Mouse (Mus musculus) forebrain, embryonic 16.5 days (tissue): Measurements from ENCODE around the gene Olfr1277. TPM values are rescaled to one million over a fixed set of nuclear protein-coding genes. Genes with fewer than 3 reads are reported as not detected.

Experiments used
- ATAC-seq: fragments of 200-750 bp; cut with Nextera tagmentation; 2 replicates; pipeline ENCODE4 v1.8.0; 2017; ENCODE audit warnings: mild to moderate bottlenecking, moderate library complexity
- H3K27ac ChIP-seq: fragments of 300-500 bp; sonication (generic); 2 replicates; pipeline ENCODE4 v1.5.1; 2014; ENCODE audit warnings: low read length, control low read depth
- H3K27me3 ChIP-seq: fragments of 300-500 bp; sonication (generic); replicated peaks from 2 replicates; pipeline ENCODE4 v1.6.1; 2014; ENCODE audit warnings: low read length; ENCODE audit not compliant: control insufficient read depth, insufficient read depth
- H3K36me3 ChIP-seq: fragments of 300-500 bp; sonication (generic); 2 replicates; pipeline ENCODE4 v1.6.1; 2014; ENCODE audit not compliant: control insufficient read depth, insufficient read depth
- H3K4me1 ChIP-seq: fragments of 300-500 bp; sonication (generic); replicated peaks from 2 replicates; pipeline ENCODE4 v1.6.1; 2014; ENCODE audit warnings: low read length; ENCODE audit not compliant: control insufficient read depth, insufficient read depth
- H3K4me2 ChIP-seq: fragments of 300-500 bp; sonication (generic); 2 replicates; pipeline ENCODE4 v1.6.1; 2014; ENCODE audit warnings: mild to moderate bottlenecking, low read length, control low read depth
- H3K4me3 ChIP-seq: fragments of 300-500 bp; sonication (generic); replicated peaks from 2 replicates; pipeline ENCODE4 v1.5.1; 2014; ENCODE audit warnings: mild to moderate bottlenecking, low read length, control low read depth
- H3K9ac ChIP-seq: fragments of 300-500 bp; sonication (generic); replicated peaks from 2 replicates; pipeline ENCODE4 v1.6.1; 2014; ENCODE audit warnings: low read depth, low read length, control low read depth
- H3K9me3 ChIP-seq: fragments of 300-500 bp; sonication (generic); 2 replicates; pipeline ENCODE4 v1.6.1; 2016; ENCODE audit warnings: low read length; ENCODE audit not compliant: control insufficient read depth
- WGBS: fragments of 180-500 bp; shearing (Covaris S2); extraction: QIAGEN DNeasy Blood & Tissue Kit; methylation state at CpG from one replicate; pipeline ENCODE4 v1.1.7; 2014; 5-methylcytosine and 5-hydroxymethylcytosine counted together
- polyA plus RNA-seq: library from polyadenylated mRNA; unstranded; fragments of >200 nt; fragmentation: Nextera tagmentation; extraction: Ambion mirVana; gene quantifications from 2 replicates; pipeline ENCODE4 v1.2.1, GENCODE M21; 2015

Gene Olfr1277
- not detected in 2 replicates for polyA plus RNA-seq

GRCm38 (mm10) chr2:111274006-111274405, at the start of gene Olfr1277:
Gene Olfr1277, minus strand, starts transcription at chr2:111274106.
- Histone ChIP-seq H3K27me3 (no peaks in the 10 kb centered on the region), H3K36me3 (no peaks in the 10 kb centered on the region), H3K9me3 (no peaks in the 10 kb centered on the region), H3K4me2 (no peak within 1 kb of the TSS), H3K4me3 (no peak within 1 kb of the TSS), H3K27ac (no peak within 1 kb of the TSS), H3K9ac (no peak within 1 kb of the TSS), H3K4me1 (no peaks in the 10 kb centered on the region)
- no peak for ATAC-seq
- WGBS, result 71% methylated on average over 2 of the region's 2 CpGs

DNA sequence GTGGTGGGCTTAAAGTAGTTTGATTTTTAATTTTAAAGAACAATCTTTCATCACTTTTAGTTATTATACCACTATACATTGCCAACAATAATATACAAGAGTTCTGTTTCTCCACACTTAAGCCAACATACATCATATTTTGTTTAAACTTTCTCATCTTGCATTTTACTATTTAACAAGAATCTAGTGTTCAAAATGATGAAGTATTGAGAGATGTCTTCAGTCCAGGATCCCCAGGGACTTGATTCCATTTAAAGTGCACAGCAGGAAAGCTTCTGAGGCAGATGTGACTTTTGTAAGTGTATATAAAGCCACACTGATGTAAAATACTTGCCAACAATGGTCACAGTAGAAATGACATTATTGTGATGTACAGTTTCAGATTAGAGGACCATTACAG, 39.8 kb upstream of the Olfr1277 start, which contains the start of gene Olfr1280:
TSS of gene Olfr1280 (plus strand) at position 301 of the 400 bp plus-strand sequence.
- ATAC-seq, result no peak
- Histone ChIP-seq H3K4me3 (no peak within 1 kb of the TSS), H3K36me3 (no peaks in the 10 kb centered on the region), H3K4me1 (no peaks in the 10 kb centered on the region), H3K4me2 (no peak within 1 kb of the TSS), H3K9ac (no peak within 1 kb of the TSS), H3K27ac (no peak within 1 kb of the TSS), H3K27me3 (no peaks in the 10 kb centered on the region), H3K9me3 (no peaks in the 10 kb centered on the region)

DNA sequence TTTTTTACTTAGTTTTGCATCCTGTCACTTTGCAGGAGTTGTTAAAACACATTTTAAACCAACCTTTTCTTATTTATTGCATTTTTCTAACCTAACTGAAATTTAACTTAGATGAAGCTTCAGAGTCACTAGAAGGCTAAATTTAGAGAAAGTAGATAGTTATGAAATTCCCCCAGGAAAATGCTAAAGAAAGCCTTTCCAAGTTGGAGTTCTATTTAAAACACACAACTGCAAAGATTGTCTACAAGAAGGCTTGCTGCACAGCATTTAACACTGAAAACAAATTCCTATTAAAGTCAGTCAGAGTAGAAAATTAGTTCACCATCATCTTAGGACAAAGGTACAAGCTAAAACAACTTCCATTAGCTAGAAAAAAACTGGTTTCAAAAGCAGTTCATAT, 26.5 kb upstream of the Olfr1277 start, which contains the start of gene Olfr1279:
TSS of gene Olfr1279 (plus strand) at position 262 of the 400 bp plus-strand sequence.
- no peaks in the 10 kb centered on the region for H3K27me3 ChIP-seq
- H3K4me2 ChIP-seq, result no peak within 1 kb of the TSS
- no peak within 1 kb of the TSS for H3K9ac ChIP-seq
- no peaks in the 10 kb centered on the region for H3K36me3 ChIP-seq
- H3K27ac ChIP-seq, result no peak within 1 kb of the TSS
- no peaks in the 10 kb centered on the region for H3K4me1 ChIP-seq
- no peaks in the 10 kb centered on the region for H3K9me3 ChIP-seq
- ATAC-seq, result no peak
- H3K4me3 ChIP-seq, result no peak within 1 kb of the TSS

DNA sequence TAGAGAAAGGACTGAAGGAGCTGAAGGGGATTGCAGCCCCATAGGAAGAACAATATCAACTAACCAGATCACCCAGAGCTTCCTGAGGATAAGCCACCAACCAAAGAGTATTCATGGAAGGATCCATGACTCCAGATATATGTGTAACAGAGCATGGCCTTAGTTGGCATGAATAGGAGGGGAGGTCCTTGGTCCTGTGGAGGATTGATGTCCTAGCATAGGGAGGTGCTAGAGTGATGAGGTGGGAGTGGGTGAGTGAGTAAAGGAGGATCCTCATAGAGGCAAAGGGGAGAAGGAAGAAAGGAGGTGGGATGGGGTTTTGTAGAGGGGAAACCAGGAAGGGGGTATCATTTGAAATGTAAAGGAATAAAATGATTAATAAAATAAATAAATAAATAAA, 24.6 kb upstream of the Olfr1277 start:
- no peak for ATAC-seq

DNA sequence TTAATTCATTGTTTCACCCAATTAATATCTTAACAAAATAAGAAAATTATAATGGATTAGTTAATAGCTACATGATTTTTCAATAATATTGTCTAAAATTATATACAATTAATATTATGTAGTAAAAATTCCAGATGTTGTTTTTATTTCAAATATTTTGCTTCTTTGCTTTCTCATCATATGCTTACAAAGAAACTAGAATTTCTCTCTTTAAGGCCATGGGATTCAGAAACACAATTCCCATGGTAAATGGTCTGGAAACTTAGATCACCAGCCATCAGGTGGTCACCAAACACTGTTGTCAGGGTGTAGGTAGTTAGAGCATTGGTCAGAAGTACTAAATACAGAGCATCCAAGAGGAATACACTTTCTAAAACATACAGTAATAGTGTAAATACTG, 15.9 kb upstream of the Olfr1277 start, which contains the start of gene Olfr1278:
TSS of gene Olfr1278 (plus strand) at position 301 of the 400 bp plus-strand sequence.
- Histone ChIP-seq H3K9ac (no peak within 1 kb of the TSS), H3K4me2 (no peak within 1 kb of the TSS), H3K4me1 (no peaks in the 10 kb centered on the region), H3K36me3 (no peaks in the 10 kb centered on the region), H3K27me3 (no peaks in the 10 kb centered on the region), H3K27ac (no peak within 1 kb of the TSS), H3K4me3 (no peak within 1 kb of the TSS), H3K9me3 (no peaks in the 10 kb centered on the region)
- no peak for ATAC-seq

More for the DNA sequence above, 24.6 kb upstream of the Olfr1277 start:
- Histone ChIP-seq H3K9ac (no peak overlapping the region), H3K9me3 (no peaks in the 10 kb centered on the region), H3K4me1 (no peaks in the 10 kb centered on the region), H3K4me3 (no peak overlapping the region), H3K4me2 (no peak overlapping the region), H3K27ac (no peak overlapping the region), H3K36me3 (no peaks in the 10 kb centered on the region), H3K27me3 (no peaks in the 10 kb centered on the region)

DNA sequence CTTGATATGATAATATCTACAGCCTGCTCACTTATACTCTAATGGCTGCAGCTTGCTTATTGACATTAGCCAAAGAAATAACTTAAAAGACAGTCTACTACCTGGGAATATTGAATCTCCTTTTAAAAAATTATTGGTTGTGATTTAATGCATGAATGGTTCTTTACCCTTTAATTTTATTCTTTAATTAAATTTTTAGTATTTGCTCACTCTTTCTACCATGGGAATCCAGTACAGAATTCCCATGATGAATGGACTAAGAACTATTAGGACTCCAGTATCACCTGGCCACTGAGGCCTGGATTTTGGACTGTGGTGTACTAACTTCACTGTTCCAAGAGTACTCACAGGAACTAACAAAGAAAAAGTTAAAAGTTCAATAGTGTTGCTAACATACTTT, 19.7 kb downstream of the Olfr1277 start, which contains the start of gene Olfr1276:
TSS of gene Olfr1276 (plus strand) at position 301 of the 400 bp plus-strand sequence.
- Histone ChIP-seq H3K9me3 (no peaks in the 10 kb centered on the region), H3K4me2 (no peak within 1 kb of the TSS), H3K9ac (no peak within 1 kb of the TSS), H3K4me1 (no peaks in the 10 kb centered on the region), H3K36me3 (no peaks in the 10 kb centered on the region), H3K27ac (no peak within 1 kb of the TSS), H3K27me3 (no peaks in the 10 kb centered on the region), H3K4me3 (no peak within 1 kb of the TSS)
- ATAC-seq, result no peak

DNA sequence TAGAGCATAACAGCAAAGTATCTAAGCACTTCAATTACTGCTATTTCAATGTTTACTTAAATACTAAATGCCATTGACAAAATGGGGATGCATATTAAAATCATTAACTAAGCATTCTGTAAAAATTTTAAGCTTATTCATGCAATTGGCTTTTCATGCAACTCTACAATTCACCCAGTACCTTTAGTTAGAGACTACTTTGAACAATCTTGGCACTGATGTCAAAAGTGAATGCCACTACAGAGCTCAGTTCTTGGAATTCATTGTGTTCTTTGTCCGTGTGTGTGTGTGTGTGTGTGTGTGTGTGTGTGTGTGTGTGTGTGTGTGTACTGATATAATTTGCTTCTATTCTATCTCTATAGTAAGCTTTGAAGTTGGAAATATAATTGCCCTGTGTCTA, 38.7 kb downstream of the Olfr1277 start, which contains the start of gene Olfr1275:
TSS of gene Olfr1275 (minus strand) at position 101 of the 400 bp plus-strand sequence.
- H3K27me3 ChIP-seq, result no peaks in the 10 kb centered on the region
- H3K4me3 ChIP-seq, result no peak within 1 kb of the TSS
- H3K36me3 ChIP-seq, result no peaks in the 10 kb centered on the region
- ATAC-seq, result no peak
- H3K4me2 ChIP-seq, result no peak within 1 kb of the TSS
- no peak within 1 kb of the TSS for H3K9ac ChIP-seq
- 65% methylated on average over 1 of the region's 1 CpGs for WGBS
- H3K27ac ChIP-seq, result no peak within 1 kb of the TSS
- H3K9me3 ChIP-seq, result no peaks in the 10 kb centered on the region
- no peaks in the 10 kb centered on the region for H3K4me1 ChIP-seq

DNA sequence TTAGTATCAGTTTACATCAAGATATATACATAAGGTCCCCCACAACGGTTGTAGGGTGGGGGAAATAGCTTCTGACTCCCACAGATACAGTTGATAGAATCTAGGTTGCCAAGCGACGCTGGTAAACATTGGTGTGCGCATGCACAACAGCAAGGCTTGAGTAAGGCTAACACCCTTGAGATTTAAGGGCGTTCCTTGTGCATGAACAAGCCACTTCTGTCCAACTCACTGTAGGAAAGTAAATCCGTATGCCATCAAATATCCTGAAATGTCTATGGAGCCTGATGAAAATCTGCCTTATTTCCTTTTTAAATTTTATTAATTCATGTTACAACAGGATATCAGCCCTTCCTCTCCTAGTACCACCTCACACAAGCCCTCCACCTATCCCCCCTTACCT, 44.4 kb downstream of the Olfr1277 start, which contains the start of gene 4930430A15Rik:
TSS of gene 4930430A15Rik (minus strand) at position 101 of the 400 bp plus-strand sequence.
- no peaks in the 10 kb centered on the region for H3K4me1 ChIP-seq
- H3K4me3 ChIP-seq, result no peak within 1 kb of the TSS
- H3K9ac ChIP-seq, result no peak within 1 kb of the TSS
- no peaks in the 10 kb centered on the region for H3K36me3 ChIP-seq
- no peak within 1 kb of the TSS for H3K4me2 ChIP-seq
- H3K27me3 ChIP-seq, result no peaks in the 10 kb centered on the region
- no peaks in the 10 kb centered on the region for H3K9me3 ChIP-seq
- no peak within 1 kb of the TSS for H3K27ac ChIP-seq
- ATAC-seq, result no peak
- WGBS, result 88% methylated on average over 6 of the region's 6 CpGs
